Mouse (Mus musculus): ENCODE data around the gene Pbx1.

DNA sequence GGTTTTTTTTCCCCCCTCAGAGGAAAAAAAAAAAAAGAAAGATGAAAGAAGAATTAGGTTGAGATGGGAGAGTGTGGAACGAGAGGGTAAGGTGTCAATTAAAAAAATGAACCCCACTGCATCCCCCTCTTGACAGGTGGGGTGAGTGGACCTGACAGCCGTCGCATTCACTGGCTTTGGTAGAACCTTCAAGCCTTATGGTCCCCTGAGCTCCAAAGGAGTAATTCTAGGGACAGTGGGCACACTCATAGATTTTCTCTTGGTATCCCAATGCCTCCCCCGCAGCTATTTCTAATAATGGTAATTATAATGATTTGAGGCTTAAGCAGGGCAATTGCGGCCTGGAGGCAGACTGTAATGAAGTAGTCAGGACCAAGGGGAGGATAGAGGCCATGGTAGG lies 167.0 kb downstream of the Pbx1 start:
- TF ChIP-seq POLR2A (IDR thresholded peaks at IDR 0.05; ENCODE audit: borderline replicate concordance, extremely low read depth, low read depth, low read length) = no peak
- no peak for TF ChIP-seq CTCF (IDR thresholded peaks at IDR 0.05; ENCODE audit: insufficient read depth, low read length)

Measured in lung, adult 2 months (tissue).